Mouse (Mus musculus) left cerebral cortex, postnatal 4 days (tissue): ENCODE data around the gene Stra6. TPM values are rescaled to one million over a fixed set of nuclear protein-coding genes. Genes with fewer than 3 reads are reported as not detected.

Experiments
- DNase-seq: peaks from one replicate; pipeline ENCODE4 v3.0.0-alpha.2; 2022
- intact Hi-C: fragments of 180-260 bp; cut with DNase I; formaldehyde crosslinking; loops from one replicate; pipeline ENCODE4 v1.15.1; 2025
- total RNA-seq, 2 experiments: library from RNA; stranded (reverse); gene quantifications; 2 replicates each; pipeline ENCODE4 v1.2.3; 2021

Gene Stra6
- total RNA-seq: 10 to 100 TPM; 10.1 to 12.5 TPM

DNA sequence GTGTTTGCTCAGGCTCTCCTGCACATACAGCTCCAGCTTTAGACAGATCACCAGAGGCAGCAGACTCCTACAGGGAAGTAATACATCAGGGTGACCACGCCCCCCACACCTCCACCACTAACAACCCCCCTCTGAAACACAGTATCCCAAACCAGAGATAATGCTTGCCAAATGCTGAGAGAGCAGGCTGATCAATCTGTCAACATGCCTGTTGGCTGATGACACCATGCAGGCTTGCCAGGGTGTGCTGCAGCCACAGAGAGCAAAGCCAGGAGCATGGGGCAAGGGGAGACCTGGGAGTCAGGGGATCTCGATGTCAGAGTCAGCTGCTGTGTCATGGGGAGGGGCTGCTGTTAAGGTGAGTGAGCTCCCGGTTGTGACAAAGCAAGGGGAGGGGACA is at the start of gene Stra6:
TSS of gene Stra6 (plus strand) at position 258 of the 400 bp plus-strand sequence.
- peak; percentile 62 for DNase-seq
- intact Hi-C loops: no loop called here

DNA sequence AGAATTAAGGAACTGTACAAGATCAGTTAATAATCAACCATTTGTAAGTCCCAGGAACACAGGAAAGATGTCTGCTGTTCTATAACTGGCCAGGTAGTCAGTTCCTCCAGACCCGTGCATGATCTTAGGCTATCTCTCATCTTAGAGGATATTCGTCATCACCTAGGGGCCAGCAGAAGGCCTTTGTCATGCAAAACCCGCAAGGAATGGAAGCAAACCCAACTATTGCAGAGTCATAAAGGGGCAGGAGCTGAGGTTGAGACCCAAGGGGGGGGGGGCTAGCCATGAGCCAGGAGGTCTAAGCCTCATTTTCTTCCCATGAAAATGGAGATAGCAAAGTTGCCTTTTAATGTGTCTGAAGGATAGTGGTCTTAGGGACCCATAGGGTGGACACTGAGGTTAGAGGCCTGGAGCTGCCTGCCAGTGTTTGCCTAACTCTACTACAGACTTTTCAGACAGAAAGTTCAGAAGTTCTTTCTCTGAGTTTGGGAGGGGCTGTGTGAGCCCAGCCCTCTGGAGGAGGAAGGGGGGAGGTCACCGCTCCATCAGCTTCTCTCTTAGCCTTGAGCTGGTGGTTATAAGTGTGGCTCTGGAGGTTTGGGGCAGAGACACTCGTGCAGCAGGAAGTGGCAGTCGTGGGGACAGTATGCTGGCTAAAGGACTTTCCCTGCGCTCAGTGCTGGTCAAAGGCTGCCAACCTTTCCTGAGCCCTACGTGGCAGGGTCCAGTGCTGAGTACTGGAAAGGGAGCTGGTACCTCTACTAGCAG is 49.0 kb upstream of the Stra6 start:
- DNase-seq: no peak

DNA sequence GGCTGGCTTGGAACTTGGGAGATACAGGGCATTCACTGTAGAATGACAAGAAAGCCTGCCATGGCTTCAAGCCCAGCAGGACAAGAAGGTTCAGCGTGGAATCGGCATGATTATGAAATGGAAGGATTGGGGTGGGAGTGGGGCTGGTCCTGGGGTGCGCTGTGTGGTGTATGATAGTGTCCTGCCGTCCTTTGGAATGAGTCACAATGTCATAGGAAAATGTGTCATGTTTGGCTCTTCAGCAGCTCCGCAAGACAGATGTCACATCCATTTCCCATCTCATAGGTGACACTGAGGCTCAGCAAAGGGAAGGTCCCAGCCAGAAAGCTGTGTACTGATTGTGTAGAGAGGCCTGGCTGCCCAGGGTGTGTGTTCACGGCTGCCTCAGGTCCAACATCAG is 47.7 kb upstream of the Stra6 start:
- intact Hi-C loops: no loop called here
- no peak for DNase-seq

More for the DNA sequence above, 49.0 kb upstream of the Stra6 start:
- intact Hi-C loops: no loop called here

DNA sequence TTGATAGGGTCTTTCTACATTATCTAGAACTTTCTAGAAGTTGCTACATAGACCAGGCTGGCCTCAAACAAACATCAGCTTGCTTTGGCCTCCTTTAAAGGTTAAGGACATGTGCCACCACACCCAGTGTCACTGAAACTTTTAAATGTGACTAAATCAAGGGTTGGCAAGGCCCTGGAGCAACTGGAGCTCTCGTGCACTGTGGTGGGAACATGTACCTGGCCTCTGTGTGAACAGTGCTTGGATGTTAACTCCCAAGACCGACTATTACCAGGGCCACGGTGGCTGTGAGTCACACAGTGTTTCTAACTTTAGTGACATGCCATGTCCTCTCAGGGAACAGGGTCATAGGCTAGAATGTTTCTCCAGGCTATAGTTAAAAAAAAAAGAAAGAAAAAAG is 46.6 kb upstream of the Stra6 start:
- intact Hi-C loops: no loop called here
- DNase-seq: no peak

DNA sequence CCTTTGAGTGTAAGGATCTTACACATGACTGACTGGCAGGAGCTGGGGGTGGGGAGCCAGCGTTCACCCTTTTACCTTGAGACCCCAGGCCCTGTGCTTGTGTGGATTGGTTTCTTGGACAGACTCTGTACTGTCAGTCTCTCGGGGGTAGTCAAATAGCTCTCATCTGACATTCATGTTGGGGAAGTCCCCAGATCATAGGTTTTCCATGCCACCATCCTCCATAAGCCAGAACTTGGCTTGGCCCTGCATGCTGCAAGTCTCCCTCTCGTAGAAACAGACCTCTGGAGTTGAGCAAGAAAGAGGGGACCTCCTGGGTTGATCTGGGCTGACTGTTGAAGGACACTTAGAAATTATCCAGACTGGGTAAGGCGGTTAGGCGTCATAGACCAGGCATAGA is 45.2 kb upstream of the Stra6 start:
- DNase-seq: no peak
- intact Hi-C loops: no loop called here

DNA sequence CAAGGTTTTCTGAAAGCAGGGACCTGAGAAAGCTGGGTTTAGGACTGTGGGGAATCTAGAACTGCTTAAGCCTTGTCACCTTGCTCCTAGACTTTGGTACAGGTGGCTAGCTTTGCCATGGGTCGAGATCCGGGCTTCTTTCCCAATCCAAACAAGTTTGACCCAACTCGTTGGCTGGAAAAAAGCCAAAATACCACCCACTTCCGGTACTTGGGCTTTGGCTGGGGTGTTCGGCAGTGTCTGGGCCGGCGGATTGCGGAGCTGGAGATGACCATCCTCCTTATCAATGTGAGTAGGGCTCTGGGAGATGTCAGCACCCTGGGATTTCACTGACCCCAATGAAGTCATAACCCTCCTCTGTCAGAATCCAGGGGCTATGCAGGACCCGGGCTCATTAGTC is 37.6 kb upstream of the Stra6 start:
- intact Hi-C loops: no loop called here
- no peak for DNase-seq

DNA sequence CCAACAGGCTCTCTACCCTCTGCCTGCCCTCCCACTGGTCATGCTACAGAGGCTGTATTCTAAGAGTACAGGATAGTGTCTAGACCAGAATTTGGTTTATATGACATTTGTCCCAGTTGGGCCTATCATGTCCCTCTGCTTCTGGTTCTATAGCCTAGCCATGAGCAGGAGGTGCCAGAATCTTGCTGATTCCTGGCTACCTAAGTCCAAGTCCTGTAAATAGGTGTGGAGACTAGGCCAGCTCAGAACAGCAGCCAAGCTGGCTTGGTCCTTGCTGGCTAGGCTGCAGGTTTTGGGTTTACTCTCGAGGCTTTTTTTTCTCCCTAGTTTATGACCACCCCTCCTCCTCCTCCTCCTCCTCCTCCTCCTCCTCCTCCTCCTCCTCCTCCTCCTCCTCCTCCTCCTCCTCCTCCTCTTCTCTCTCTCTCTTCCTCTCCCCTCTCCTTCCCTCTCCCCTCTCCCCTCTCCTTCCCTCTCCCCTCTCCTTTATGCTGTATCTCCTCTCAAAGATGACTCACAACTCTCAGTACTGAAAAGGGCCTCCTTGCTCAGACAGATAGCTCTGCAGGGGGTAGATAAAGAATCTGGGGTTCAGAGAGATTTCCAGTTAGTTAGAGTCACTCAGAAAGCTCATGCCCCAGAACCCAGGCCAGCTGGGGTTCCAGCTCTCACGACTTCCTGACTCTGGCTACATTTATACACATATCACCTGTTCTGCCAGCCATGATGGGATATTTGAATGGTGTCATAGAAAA is 36.0 kb upstream of the Stra6 start:
- intact Hi-C loops: no loop called here
- no peak for DNase-seq

DNA sequence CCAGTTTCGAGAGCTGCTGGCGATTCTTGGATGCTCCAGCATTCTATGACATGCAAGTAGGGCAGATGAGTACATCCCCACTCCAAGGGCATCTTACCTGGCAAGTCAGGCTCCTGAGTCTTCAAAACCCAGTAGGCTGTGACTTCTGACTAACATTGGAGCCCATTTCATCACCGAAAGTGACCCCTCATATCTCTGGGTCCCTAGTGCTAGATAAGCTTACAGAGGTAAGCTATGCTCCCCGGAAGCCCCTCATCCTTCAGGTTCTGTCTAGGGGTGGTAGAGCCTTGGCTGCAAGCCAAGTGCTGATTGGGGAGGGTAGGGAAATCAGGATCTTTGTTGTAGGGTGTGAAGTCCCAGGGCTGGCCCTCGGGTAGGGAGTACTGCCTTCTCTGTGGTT is 34.7 kb upstream of the Stra6 start:
- intact Hi-C loops: no loop called here
- no peak for DNase-seq

DNA sequence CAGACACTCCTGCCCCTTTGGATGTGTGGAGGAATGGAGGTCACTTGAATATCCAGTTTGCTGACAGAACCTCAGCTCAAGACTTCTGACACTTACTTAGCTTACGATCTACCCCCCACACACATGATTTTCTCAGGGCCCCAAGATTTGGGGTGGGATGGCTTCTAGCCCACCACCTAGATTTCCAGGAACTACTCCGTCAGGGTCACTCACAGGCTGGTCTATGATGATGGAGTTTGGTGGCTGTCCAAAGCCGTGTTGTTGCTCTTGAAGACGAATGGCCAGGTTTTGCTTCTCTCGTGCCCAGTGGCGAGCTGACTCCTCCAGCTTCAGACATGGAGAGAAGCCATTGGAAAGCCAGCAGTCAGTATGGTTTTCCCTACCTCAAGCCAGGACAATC is 34.0 kb upstream of the Stra6 start:
- DNase-seq: no peak
- intact Hi-C loops: loop anchor here (10.0 kb wide), 1 partner anchor 255 kb away; no protein-coding TSS in a partner anchor

DNA sequence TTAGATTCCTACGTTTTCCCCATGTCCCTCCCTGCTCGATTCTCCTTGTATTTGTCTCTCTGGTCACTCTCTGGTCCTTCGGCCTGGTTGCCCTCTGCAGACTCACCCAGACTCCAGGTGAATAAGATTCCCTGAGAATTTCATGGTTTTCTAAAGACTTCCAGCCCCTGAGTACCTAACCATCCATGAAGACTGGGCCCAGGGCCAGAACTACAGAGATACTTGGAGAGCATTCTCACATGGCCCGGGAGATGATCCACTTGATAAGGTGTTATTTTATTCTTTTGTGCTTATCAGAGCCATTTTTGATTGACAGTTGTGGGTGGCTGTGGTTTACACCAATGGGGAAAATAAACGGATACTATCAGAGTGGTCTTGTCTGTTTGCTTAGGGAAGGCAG is 31.7 kb upstream of the Stra6 start:
- intact Hi-C loops: loop anchor here (10.0 kb wide), 1 partner anchor 253 kb away; no protein-coding TSS in a partner anchor
- DNase-seq: peak; percentile 66

DNA sequence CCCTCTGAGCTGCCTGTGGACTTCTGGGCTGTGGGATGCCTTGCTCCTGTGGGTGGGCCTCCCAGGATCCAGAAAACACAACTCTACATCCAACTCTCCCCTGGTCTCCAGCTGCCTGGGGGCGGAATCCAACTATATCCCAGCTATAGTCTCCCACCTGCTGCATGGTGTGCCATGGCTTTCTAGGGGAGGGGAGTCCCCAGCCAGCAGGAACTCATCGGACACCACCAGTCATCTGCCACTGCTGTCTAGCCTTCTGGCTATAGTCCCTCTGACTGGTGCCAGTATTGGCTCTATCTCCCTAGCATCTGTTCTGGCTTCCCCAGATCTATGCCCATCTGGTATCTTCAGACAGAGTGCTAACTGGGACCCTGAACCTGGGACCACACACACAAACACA is 28.1 kb upstream of the Stra6 start:
- DNase-seq: peak; percentile 84
- intact Hi-C loops: loop anchor here (10.0 kb wide), 1 partner anchor 249 kb away; no protein-coding TSS in a partner anchor

DNA sequence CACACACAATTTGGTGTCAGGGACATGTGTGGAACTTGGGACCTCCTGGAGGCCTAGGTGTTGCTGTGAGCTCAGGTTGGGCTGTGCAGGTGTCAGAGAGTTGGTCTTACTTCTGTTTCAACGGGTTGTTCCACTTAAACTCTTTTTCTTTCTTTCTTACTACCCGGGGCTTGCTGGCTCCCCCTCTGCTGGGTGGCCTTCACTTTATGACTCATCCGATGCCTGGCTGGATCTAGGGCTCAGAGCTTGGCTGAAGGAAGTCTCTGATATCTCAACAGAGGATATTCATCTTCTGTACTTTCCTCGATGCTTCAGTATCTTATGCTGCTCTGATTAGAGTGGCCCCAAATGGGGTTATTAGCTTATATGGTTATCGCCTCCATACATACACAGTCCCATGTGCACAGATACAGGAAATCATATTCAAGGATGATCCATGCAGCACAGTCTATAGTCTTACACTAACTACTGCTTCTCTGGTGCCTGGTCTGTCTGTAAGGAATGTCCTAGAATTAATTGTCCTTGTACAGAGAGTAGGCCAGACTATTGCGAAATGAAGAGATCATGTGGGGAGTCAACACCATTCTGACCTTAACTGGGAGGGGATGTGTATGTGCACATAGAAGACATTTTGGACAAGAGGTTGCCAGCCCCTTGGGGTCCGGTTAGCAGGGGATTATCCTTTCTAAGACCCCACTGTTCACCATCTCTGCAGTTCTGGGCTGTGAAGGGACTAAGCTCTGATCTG is 27.5 kb upstream of the Stra6 start:
- no peak for DNase-seq
- intact Hi-C loops: loop anchor here (10.0 kb wide), 1 partner anchor 249 kb away; no protein-coding TSS in a partner anchor

DNA sequence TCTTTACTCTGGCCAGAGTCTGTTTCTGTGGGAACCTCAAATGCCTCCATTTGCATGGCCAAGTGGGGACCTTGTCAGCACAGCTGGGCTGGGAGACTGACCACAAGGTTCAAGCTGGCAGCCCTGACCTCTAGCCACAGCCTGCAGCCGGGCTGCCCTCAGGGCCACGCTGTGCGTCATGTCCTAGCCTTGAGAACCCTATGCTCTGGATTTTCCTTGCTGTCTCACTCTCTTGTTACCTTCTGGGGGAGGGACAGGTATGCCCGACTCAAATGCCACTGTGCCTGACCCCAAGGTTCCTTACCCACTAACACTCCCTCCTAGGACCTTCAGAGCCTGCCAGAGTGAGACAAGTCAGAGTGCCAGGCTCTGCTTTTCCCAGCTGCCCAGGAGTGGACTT is 26.6 kb upstream of the Stra6 start:
- no peak for DNase-seq
- intact Hi-C loops: loop anchor here (10.0 kb wide), 1 partner anchor 248 kb away; no protein-coding TSS in a partner anchor

DNA sequence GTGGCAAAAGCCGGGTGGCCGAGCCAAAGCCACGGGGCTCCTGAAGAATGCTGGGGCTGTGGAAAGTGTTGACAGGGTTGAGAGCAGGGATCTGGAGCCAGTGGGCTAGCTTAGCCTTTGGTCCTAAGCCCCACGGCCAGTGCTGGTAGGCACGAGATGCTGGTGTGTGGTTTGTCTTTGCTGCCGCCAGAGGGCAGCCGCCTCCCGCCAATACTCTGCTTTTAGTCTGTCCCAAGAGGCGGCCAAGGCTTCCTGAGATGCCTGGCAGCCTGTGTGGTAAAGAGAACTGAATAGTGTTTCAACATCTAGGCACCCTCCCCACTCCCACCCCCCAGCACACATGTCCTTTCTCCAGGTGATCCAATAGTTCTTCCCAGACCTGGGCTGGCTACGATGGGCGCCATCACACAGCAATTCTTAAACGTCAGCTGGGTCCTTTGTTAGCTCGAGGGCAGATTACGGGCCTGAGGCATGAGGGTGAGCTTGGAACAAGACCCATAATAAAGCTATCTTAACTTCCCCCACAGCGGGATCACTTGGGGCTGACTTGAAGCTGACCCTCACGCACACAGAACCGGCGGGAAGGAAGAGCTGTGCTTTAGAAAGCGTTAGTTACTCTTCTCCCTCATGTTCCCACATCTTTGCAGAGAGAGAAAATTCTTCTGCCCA is 25.0 kb upstream of the Stra6 start:
- intact Hi-C loops: loop anchor here (10.0 kb wide), 1 partner anchor 246 kb away; no protein-coding TSS in a partner anchor
- DNase-seq: peak; percentile 87

DNA sequence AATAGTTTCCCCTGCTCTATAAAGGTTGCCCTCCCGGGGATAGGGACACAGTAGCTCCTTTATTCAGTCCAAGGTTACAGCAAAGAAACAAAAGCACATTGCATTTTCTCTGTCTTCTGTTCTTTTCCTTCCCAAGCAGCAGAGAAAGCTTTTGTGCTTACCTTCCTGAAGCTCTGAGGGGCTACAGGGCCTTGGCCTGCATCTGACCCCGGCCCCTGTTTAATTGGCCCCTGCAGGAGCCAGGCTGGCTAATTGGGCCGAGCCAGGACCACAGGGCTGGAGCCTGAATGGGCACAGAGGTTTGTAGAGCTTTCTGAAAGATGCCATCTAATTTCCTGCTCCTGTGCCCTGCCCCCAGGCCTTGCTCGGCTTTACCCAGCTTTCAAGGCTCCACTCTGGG is 22.6 kb upstream of the Stra6 start:
- DNase-seq: no peak
- intact Hi-C loops: no loop called here

DNA sequence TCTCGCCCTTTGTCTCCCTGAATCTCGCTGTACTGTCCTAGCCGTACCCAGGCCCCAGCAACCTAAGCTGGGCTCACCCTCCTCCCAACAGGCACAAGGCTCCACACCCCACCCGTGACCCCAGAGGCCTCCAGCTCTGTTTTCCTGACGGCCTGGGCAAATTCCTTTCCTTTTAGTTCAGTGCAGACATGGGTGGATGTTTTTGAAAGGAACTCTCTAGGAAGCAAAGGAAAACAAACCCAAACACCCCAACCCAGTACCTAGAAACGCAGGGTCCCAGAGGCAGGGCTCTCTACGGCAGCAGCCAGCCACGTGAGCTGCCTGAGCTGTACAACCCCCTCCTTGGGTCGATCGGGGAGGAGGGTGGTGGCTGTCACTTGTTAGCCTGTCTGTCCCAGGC is 21.2 kb upstream of the Stra6 start:
- no peak for DNase-seq
- intact Hi-C loops: no loop called here

DNA sequence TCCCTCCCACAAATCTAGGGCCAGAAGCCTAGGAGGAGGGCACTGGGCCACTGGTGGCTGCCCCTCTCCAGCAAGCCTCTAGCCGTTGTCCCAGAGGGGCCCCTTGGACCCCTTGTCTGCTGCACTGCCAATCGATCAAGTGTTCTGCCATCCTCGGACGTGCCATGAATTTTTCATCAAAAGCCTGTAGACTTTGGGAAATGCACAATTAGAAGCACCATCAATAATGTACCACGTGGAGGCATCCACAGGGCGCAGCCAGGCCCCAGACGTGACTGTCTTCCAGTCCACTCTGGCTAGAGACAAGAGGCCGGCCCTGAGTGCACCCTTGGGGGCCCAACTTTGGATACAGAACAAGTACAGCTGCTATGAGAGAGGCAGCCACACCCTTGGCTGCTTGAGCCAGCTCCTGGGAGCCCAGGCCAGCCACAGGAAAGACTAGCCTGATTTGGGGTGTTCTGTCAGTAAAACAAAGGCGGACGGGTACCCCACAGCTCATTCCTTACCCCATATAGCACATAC is 20.0 kb upstream of the Stra6 start:
- DNase-seq: peak; percentile 55
- intact Hi-C loops: no loop called here

DNA sequence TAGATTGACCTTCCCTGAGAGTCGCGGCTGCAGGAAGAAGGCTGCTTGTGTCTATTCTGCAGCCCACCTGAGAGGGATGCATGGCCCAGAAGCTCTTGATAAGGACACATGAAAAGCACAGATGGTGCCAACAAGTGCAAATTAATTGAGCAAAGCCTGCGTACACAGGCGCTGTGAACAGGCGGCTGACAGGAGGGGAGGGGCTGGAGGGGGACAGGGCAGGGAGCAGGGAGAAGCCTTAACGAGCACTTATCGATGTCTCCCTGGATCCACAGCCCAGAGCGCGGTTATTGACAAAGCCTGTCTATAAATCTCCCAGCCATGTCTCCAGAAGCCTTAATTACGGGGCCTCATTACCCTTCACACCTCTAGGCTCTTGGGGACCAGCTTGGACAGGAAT is 18.8 kb upstream of the Stra6 start:
- peak; percentile 56 for DNase-seq
- intact Hi-C loops: no loop called here

DNA sequence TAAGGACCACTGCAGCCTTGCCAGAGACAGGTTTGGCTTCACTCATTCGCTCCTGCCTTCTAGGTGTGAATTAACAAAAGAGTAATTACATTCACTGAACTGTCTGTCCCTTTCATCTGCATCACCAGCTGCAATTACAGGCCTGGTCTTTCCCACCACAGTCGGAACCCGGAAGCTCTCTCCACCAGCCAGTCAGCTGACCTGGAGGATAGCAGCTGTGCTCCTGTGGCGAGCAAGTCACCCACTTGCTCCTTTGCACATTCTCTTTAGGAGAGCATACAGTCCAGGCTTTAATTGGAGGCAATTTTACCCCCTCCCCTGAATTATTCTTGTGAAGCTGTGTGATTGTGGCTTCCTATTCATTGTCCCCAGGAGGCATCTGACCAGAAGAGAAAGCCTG is 17.9 kb upstream of the Stra6 start:
- no peak for DNase-seq
- intact Hi-C loops: no loop called here

DNA sequence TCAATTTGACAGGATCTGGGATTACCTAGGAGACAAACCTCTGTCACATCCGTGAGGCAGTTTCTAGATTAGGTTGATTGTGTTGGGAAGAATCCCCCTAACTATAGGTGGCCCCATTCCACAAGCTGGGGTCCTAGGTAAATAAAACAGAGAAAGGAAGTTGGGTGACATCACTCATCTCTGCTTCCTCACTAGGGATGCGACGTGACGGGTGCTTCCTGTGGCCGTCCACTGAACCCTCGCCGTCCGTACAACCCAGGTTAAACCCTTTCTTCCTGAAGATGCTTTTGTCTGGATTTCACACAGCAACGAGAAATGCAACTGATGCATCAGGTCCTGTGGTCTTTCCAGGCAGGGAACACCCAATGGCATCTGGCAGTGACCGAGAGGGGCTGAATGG is 16.5 kb upstream of the Stra6 start:
- DNase-seq: no peak
- intact Hi-C loops: no loop called here
